Mouse (Mus musculus) liver, embryonic 16.5 days (tissue): ENCODE results near the gene Zfp949. TPM values are rescaled to one million over a fixed set of nuclear protein-coding genes. Genes with fewer than 3 reads are reported as not detected.

Experiments used
- ATAC-seq: fragments of 200-750 bp; cut with Nextera tagmentation; 2 replicates; pipeline ENCODE4 v1.8.0; 2017; ENCODE audit warnings: low read depth, mild to moderate bottlenecking, moderate number of reproducible peaks, moderate library complexity
- H3K27ac ChIP-seq: fragments of 300-500 bp; sonication (generic); 2 replicates; pipeline ENCODE4 v1.5.1; 2014; ENCODE audit warnings: mild to moderate bottlenecking, low read length
- H3K27me3 ChIP-seq: fragments of 300-500 bp; sonication (generic); 2 replicates; pipeline ENCODE4 v1.6.1; 2014; ENCODE audit warnings: low read depth, low read length, mixed read lengths; ENCODE audit not compliant: control insufficient read depth, insufficient read depth
- H3K36me3 ChIP-seq: fragments of 300-500 bp; sonication (generic); 2 replicates; pipeline ENCODE4 v1.6.1; 2014; ENCODE audit warnings: mild to moderate bottlenecking; ENCODE audit not compliant: control insufficient read depth, insufficient read depth
- H3K4me1 ChIP-seq: fragments of 300-500 bp; sonication (generic); 2 replicates; pipeline ENCODE4 v1.6.1; 2014; ENCODE audit warnings: low read depth, low read length, mixed read lengths; ENCODE audit not compliant: control insufficient read depth
- H3K4me2 ChIP-seq: fragments of 300-500 bp; sonication (generic); 2 replicates; pipeline ENCODE4 v1.6.1; 2014; ENCODE audit warnings: low read depth, low read length, mixed read lengths
- H3K4me3 ChIP-seq: fragments of 300-500 bp; sonication (generic); 2 replicates; pipeline ENCODE4 v1.5.1; 2014; ENCODE audit warnings: low read depth, mild to moderate bottlenecking, low read length
- H3K9ac ChIP-seq: fragments of 300-500 bp; sonication (generic); 2 replicates; pipeline ENCODE4 v1.6.1; 2014; ENCODE audit warnings: low read depth, low read length
- H3K9me3 ChIP-seq: fragments of 300-500 bp; sonication (generic); replicated peaks from 2 replicates; pipeline ENCODE4 v1.6.1; 2016; ENCODE audit warnings: low read length; ENCODE audit not compliant: control insufficient read depth
- WGBS: fragments of 180-500 bp; shearing (Covaris S2); extraction: QIAGEN DNeasy Blood & Tissue Kit; methylation state at CpG from one replicate; pipeline ENCODE4 v1.1.7; 2014; ENCODE audit not compliant: insufficient replicate concordance; 5-methylcytosine and 5-hydroxymethylcytosine counted together
- polyA plus RNA-seq: library from polyadenylated mRNA; unstranded; fragments of >200 nt; fragmentation: Nextera tagmentation; extraction: Ambion mirVana; gene quantifications from 2 replicates; pipeline ENCODE4 v1.2.1, GENCODE M21; 2015

Gene Zfp949
- polyA plus RNA-seq, result 7.9 and 8.4 TPM in 2 replicates

- H3K4me2 ChIP-seq, result peak within 1 kb of the TSS; percentile 84
- peak within 1 kb of the TSS; percentile 82 for H3K4me3 ChIP-seq
- ATAC-seq, result peak; percentile 98
- H3K36me3 ChIP-seq, result no peaks in the 10 kb centered on the region
- no peaks in the 10 kb centered on the region for H3K27me3 ChIP-seq
- H3K9me3 ChIP-seq, result no peaks in the 10 kb centered on the region
- H3K4me1 ChIP-seq, result peaks cover 24% of the 10 kb centered on the region
- under 1% methylated on average over 30 of the region's 30 CpGs for WGBS
- peak within 1 kb of the TSS; percentile 91 for H3K27ac ChIP-seq
- peak within 1 kb of the TSS; percentile 87 for H3K9ac ChIP-seq
Measured at GRCm38 (mm10) chr9:88547851-88548613, at the start of gene Zfp949. TSS of gene Zfp949 (plus strand) at chr9:88548020.

- no peaks in the 10 kb centered on the region for H3K9me3 ChIP-seq
- no peaks in the 10 kb centered on the region for H3K4me1 ChIP-seq
- H3K4me2 ChIP-seq, result no peak overlapping the region
- H3K9ac ChIP-seq, result no peak overlapping the region
- no peaks in the 10 kb centered on the region for H3K27me3 ChIP-seq
- no peaks in the 10 kb centered on the region for H3K36me3 ChIP-seq
- no peak overlapping the region for H3K27ac ChIP-seq
- 29% methylated on average over 2 of the region's 2 CpGs for WGBS
- no peak overlapping the region for H3K4me3 ChIP-seq
- no peak for ATAC-seq
Measured at GRCm38 (mm10) chr9:88500112-88500511, 47.7 kb upstream of the Zfp949 start.

- H3K27ac ChIP-seq, result no peak overlapping the region
- H3K4me1 ChIP-seq, result no peaks in the 10 kb centered on the region
- no peak for ATAC-seq
- no peaks in the 10 kb centered on the region for H3K9me3 ChIP-seq
- H3K4me2 ChIP-seq, result no peak overlapping the region
- H3K4me3 ChIP-seq, result no peak overlapping the region
- no peaks in the 10 kb centered on the region for H3K27me3 ChIP-seq
- 68% methylated on average over 6 of the region's 6 CpGs for WGBS
- no peaks in the 10 kb centered on the region for H3K36me3 ChIP-seq
- H3K9ac ChIP-seq, result no peak overlapping the region
Measured at GRCm38 (mm10) chr9:88501846-88502245, 46.0 kb upstream of the Zfp949 start.

GRCm38 (mm10) chr9:88515546-88515945 lies 32.3 kb upstream of the Zfp949 start:
- WGBS, result 83% methylated on average over 1 of the region's 1 CpGs
- H3K27me3 ChIP-seq, result no peaks in the 10 kb centered on the region
- no peaks in the 10 kb centered on the region for H3K9me3 ChIP-seq
- no peak overlapping the region for H3K9ac ChIP-seq
- H3K27ac ChIP-seq, result no peak overlapping the region
- H3K4me3 ChIP-seq, result no peak overlapping the region
- ATAC-seq, result no peak
- peaks cover under 1% of the 10 kb centered on the region for H3K4me1 ChIP-seq
- no peak overlapping the region for H3K4me2 ChIP-seq
- H3K36me3 ChIP-seq, result peaks cover 2% of the 10 kb centered on the region; the same call in 1 of the 2 replicates

- H3K4me2 ChIP-seq, result no peak overlapping the region
- H3K27ac ChIP-seq, result no peak overlapping the region
- H3K9ac ChIP-seq, result no peak overlapping the region
- H3K4me3 ChIP-seq, result no peak overlapping the region
- peaks cover 8% of the 10 kb centered on the region for H3K4me1 ChIP-seq
- no peaks in the 10 kb centered on the region for H3K27me3 ChIP-seq
- WGBS, result 55% methylated on average over 3 of the region's 3 CpGs
- H3K36me3 ChIP-seq, result peaks cover 4% of the 10 kb centered on the region; the same call in 1 of the 2 replicates
- no peak for ATAC-seq
- no peaks in the 10 kb centered on the region for H3K9me3 ChIP-seq
Measured at GRCm38 (mm10) chr9:88516361-88516995, 31.3 kb upstream of the Zfp949 start.

GRCm38 (mm10) chr9:88519390-88520121 lies 28.3 kb upstream of the Zfp949 start:
- Histone ChIP-seq H3K27me3 (no peaks in the 10 kb centered on the region), H3K9ac (no peak overlapping the region), H3K4me2 (no peak overlapping the region), H3K4me3 (no peak overlapping the region), H3K4me1 (peaks cover 12% of the 10 kb centered on the region), H3K36me3 (peaks cover 4% of the 10 kb centered on the region; the same call in 1 of the 2 replicates), H3K9me3 (no peaks in the 10 kb centered on the region), H3K27ac (no peak overlapping the region)
- ATAC-seq, result no peak

GRCm38 (mm10) chr9:88520122-88520848 lies 27.5 kb upstream of the Zfp949 start:
- 16% methylated on average over 2 of the region's 2 CpGs for WGBS
- Histone ChIP-seq H3K4me3 (0 out of 2 replicates have a peak overlapping the region, but pooled peaks have one; percentile 66), H3K36me3 (peaks cover 4% of the 10 kb centered on the region; the same call in 1 of the 2 replicates), H3K27ac (peak overlapping the region; percentile 21; the same call in 1 of the 2 replicates), H3K27me3 (no peaks in the 10 kb centered on the region), H3K4me1 (peaks cover 15% of the 10 kb centered on the region), H3K4me2 (0 out of 2 replicates have a peak overlapping the region, but pooled peaks have one; percentile 84), H3K9ac (no peak overlapping the region), H3K9me3 (no peaks in the 10 kb centered on the region)
- no peak for ATAC-seq

GRCm38 (mm10) chr9:88520849-88521483 lies 26.9 kb upstream of the Zfp949 start:
- Histone ChIP-seq H3K9me3 (no peaks in the 10 kb centered on the region), H3K9ac (no peak overlapping the region), H3K27ac (peak overlapping the region; percentile 21; the same call in 1 of the 2 replicates), H3K27me3 (no peaks in the 10 kb centered on the region), H3K36me3 (peaks cover 4% of the 10 kb centered on the region; the same call in 1 of the 2 replicates), H3K4me2 (peak overlapping the region; percentile 84), H3K4me3 (peak overlapping the region; percentile 66), H3K4me1 (peaks cover 15% of the 10 kb centered on the region)
- ATAC-seq, result no peak
- 24% methylated on average over 4 of the region's 4 CpGs for WGBS
